Mouse (Mus musculus): ENCODE measurements around the gene Tectb. TPM values are rescaled to one million over a fixed set of nuclear protein-coding genes. Genes with fewer than 3 reads are reported as not detected.

Tectb gene
- polyA plus RNA-seq, 2 experiments = 0.01 to 0.23 TPM

GRCm38 (mm10) chr19:55152983-55153382 lies 27.6 kb upstream of the Tectb start:
- Histone ChIP-seq H3K9ac (replicated peaks) (no peak overlapping the region), H3K4me3 (ENCODE audit: insufficient read depth in 1 of 2, low read depth in 2 of 2, low read length in 2 of 2) (no peak overlapping the region), H3K9me3 (ENCODE audit: control insufficient read depth, low read length) (no peaks in the 10 kb centered on the region), H3K27ac (no peak overlapping the region), H3K36me3 (replicated peaks; ENCODE audit: control insufficient read depth, insufficient read depth, low read depth) (no peaks in the 10 kb centered on the region), H3K4me2 (ENCODE audit: low read depth) (no peak overlapping the region), H3K4me1 (replicated peaks; ENCODE audit: control insufficient read depth in 2 of 2, insufficient read depth in 2 of 2, low read length in 1 of 2) (0 out of 4 replicates have a peak, but pooled peaks cover 0 to 1% of the 10 kb centered on the region in 2 experiments), H3K27me3 (ENCODE audit: control insufficient read depth, insufficient read depth, low read length) (no peaks in the 10 kb centered on the region)
- DNase-seq (ENCODE audit: low read depth in 3 of 3, low spot score in 3 of 3) (no peak), ATAC-seq (ENCODE audit: insufficient read depth) (no peak)
- WGBS (ENCODE audit: insufficient replicate concordance) = 77% methylated on average over 6 of the region's 6 CpGs
- TF ChIP-seq CTCF (IDR thresholded peaks at IDR 0.05; ENCODE audit: low read depth) (no peak), EP300 (IDR thresholded peaks at IDR 0.05; ENCODE audit: low read depth) (no peak)

- no peaks in the 10 kb centered on the region for H3K27me3 ChIP-seq (ENCODE audit: control insufficient read depth, insufficient read depth, low read length)
- no peaks in the 10 kb centered on the region for H3K36me3 ChIP-seq (replicated peaks; ENCODE audit: control insufficient read depth, insufficient read depth, low read depth)
- TF ChIP-seq EP300 (IDR thresholded peaks at IDR 0.05; ENCODE audit: low read depth) (no peak), CTCF (IDR thresholded peaks at IDR 0.05; ENCODE audit: low read depth) (no peak)
- no peaks in the 10 kb centered on the region for H3K9me3 ChIP-seq (ENCODE audit: control insufficient read depth, low read length)
- no peak overlapping the region for H3K4me3 ChIP-seq (ENCODE audit: insufficient read depth in 1 of 2, low read depth in 2 of 2, low read length in 2 of 2)
- H3K9ac ChIP-seq (replicated peaks) = no peak overlapping the region
- ATAC-seq (ENCODE audit: insufficient read depth) = no peak
- H3K27ac ChIP-seq = no peak overlapping the region
- DNase-seq (ENCODE audit: low read depth in 3 of 3, low spot score in 3 of 3) = no peak
- no peak overlapping the region for H3K4me2 ChIP-seq (ENCODE audit: low read depth)
- H3K4me1 ChIP-seq (replicated peaks; ENCODE audit: control insufficient read depth in 2 of 2, insufficient read depth in 2 of 2, low read length in 1 of 2) = no peaks in the 10 kb centered on the region
- WGBS (ENCODE audit: insufficient replicate concordance) = 54% methylated on average over 7 of the region's 7 CpGs
These were observed 23.5 kb upstream of the Tectb start for GRCm38 (mm10) chr19:55157029-55157428.

- 67% methylated on average over 8 of the region's 8 CpGs for WGBS (ENCODE audit: insufficient replicate concordance)
- Histone ChIP-seq H3K27ac (no peak overlapping the region), H3K27me3 (ENCODE audit: control insufficient read depth, insufficient read depth, low read length) (no peaks in the 10 kb centered on the region), H3K4me2 (ENCODE audit: low read depth) (no peak overlapping the region), H3K36me3 (replicated peaks; ENCODE audit: control insufficient read depth, insufficient read depth, low read depth) (no peaks in the 10 kb centered on the region), H3K4me1 (replicated peaks; ENCODE audit: control insufficient read depth in 2 of 2, insufficient read depth in 2 of 2, low read length in 1 of 2) (no peaks in the 10 kb centered on the region), H3K4me3 (ENCODE audit: insufficient read depth in 1 of 2, low read depth in 2 of 2, low read length in 2 of 2) (no peak overlapping the region), H3K9ac (replicated peaks) (no peak overlapping the region), H3K9me3 (ENCODE audit: control insufficient read depth, low read length) (no peaks in the 10 kb centered on the region)
- ATAC-seq (ENCODE audit: insufficient read depth) (no peak), DNase-seq (ENCODE audit: low read depth in 3 of 3, low spot score in 3 of 3) (no peak)
- TF ChIP-seq CTCF (IDR thresholded peaks at IDR 0.05; ENCODE audit: low read depth) = no peak
- TF ChIP-seq EP300 (IDR thresholded peaks at IDR 0.05; ENCODE audit: low read depth) = no peak
These were observed 21.9 kb upstream of the Tectb start for GRCm38 (mm10) chr19:55158606-55159005.

- Histone ChIP-seq H3K4me2 (ENCODE audit: low read depth) (no peak overlapping the region), H3K9me3 (ENCODE audit: control insufficient read depth, low read length) (no peaks in the 10 kb centered on the region), H3K4me3 (ENCODE audit: insufficient read depth in 1 of 2, low read depth in 2 of 2, low read length in 2 of 2) (no peak overlapping the region), H3K4me1 (replicated peaks; ENCODE audit: control insufficient read depth in 2 of 2, insufficient read depth in 2 of 2, low read length in 1 of 2) (no peaks in the 10 kb centered on the region), H3K27me3 (ENCODE audit: control insufficient read depth, insufficient read depth, low read length) (no peaks in the 10 kb centered on the region), H3K9ac (replicated peaks) (no peak overlapping the region), H3K36me3 (replicated peaks; ENCODE audit: control insufficient read depth, insufficient read depth, low read depth) (no peaks in the 10 kb centered on the region), H3K27ac (no peak overlapping the region)
- WGBS (ENCODE audit: insufficient replicate concordance) = 55% methylated on average over 6 of the region's 6 CpGs
- TF ChIP-seq EP300 (IDR thresholded peaks at IDR 0.05; ENCODE audit: low read depth) (no peak), CTCF (IDR thresholded peaks at IDR 0.05; ENCODE audit: low read depth) (no peak)
- ATAC-seq (ENCODE audit: insufficient read depth) = no peak
- no peak for DNase-seq (ENCODE audit: low read depth in 3 of 3, low spot score in 3 of 3)
These were observed 20.7 kb upstream of the Tectb start for GRCm38 (mm10) chr19:55159826-55160225.

DNA sequence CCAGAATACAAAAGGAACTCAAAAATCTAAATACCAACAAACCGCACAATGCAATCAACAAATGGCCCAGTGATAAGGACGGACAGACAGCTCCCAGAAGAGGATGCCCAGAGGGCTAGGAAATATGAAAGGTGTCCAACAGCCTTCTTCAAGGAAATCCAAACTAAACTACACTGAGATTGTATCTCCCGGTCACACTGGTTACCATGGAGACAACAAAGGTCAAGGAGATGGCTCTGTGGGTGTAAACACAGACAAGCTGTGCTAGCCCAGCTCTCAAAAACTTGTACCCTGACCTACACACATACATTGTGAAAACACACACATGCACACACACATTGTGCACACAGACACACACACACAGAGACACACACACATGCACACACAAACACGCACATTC lies 18.3 kb upstream of the Tectb start:
- no peak for ATAC-seq (ENCODE audit: insufficient read depth)
- Histone ChIP-seq H3K4me2 (ENCODE audit: low read depth) (no peak overlapping the region), H3K4me1 (replicated peaks; ENCODE audit: control insufficient read depth in 2 of 2, insufficient read depth in 2 of 2, low read length in 1 of 2) (peaks cover 0 to 3% of the 10 kb centered on the region in 2 experiments; a peak in 1 of 4 replicates), H3K36me3 (replicated peaks; ENCODE audit: control insufficient read depth, insufficient read depth, low read depth) (no peaks in the 10 kb centered on the region), H3K9ac (replicated peaks) (no peak overlapping the region), H3K9me3 (ENCODE audit: control insufficient read depth, low read length) (no peaks in the 10 kb centered on the region), H3K4me3 (ENCODE audit: insufficient read depth in 1 of 2, low read depth in 2 of 2, low read length in 2 of 2) (no peak overlapping the region), H3K27ac (no peak overlapping the region), H3K27me3 (ENCODE audit: control insufficient read depth, insufficient read depth, low read length) (no peaks in the 10 kb centered on the region)
- TF ChIP-seq EP300 (IDR thresholded peaks at IDR 0.05; ENCODE audit: low read depth) (no peak), CTCF (IDR thresholded peaks at IDR 0.05; ENCODE audit: low read depth) (no peak)
- no peak for DNase-seq (ENCODE audit: low read depth in 3 of 3, low spot score in 3 of 3)
- 62% methylated on average over 4 of the region's 4 CpGs for WGBS (ENCODE audit: insufficient replicate concordance)

Measured in liver, embryonic 14.5 days (tissue).